Mouse (Mus musculus) spleen, adult 10 weeks (tissue): ENCODE measurements around the gene Cdadc1. TPM values are rescaled to one million over a fixed set of nuclear protein-coding genes. Genes with fewer than 3 reads are reported as not detected.

Experiments used
- polyA plus RNA-seq: library from polyadenylated mRNA; stranded (reverse); fragments of 350-450 nt; fragmentation: Illumina TruSeq; extraction: RNeasy Lipid Tissue Mini Kit (QIAGEN cat#74804); gene quantifications from one replicate; pipeline ENCODE4 v1.2.3, GENCODE M21; 2015; ENCODE audit warnings: low replicate concordance; ENCODE audit not compliant: insufficient read depth

Gene Cdadc1
- polyA plus RNA-seq, result 34.8 TPM

DNA sequence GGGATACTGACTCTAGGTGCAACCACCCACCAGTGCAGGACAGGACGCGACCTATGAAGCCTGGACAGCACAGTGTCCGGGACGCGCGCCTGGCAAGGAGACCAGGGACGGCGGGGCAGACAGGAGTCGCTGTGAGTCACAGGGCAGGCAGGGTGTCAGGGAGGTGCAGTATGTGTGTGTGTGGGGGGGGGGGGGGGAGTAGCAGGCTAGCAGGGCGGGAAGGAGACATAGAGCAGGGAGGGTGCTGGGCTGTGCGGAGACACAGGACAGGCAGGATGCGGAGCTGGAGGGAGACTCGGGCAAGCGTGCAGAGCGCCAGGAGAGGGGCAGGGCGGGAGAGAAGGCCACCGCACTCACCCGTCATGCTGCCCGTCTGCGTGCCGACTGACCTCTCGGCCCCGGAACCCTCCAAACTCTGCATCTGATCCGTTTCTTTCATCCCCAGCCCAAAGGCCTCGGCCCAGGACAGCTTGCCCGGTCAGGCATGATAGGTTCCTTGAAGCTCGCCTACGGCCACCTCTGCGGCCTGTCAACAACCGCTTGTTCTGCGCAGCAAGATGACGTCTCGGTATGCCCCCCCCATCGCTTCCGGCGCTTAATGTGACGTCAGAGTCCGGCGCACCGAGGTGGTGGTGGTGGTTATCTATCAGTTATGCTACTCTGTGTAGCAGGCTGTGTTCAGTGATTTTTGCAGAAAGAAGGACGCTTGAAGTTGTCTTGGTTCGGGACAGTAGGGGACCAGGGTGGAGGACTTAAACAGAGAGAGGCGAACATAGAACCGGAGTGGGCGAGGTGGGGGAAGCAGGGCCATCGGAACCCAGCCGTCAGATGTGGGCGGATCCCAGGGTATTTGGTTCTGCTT, at the start of gene Cdadc1:
Gene Cdadc1, minus strand, starts transcription at position 562 of the 862 bp plus-strand sequence.

DNA sequence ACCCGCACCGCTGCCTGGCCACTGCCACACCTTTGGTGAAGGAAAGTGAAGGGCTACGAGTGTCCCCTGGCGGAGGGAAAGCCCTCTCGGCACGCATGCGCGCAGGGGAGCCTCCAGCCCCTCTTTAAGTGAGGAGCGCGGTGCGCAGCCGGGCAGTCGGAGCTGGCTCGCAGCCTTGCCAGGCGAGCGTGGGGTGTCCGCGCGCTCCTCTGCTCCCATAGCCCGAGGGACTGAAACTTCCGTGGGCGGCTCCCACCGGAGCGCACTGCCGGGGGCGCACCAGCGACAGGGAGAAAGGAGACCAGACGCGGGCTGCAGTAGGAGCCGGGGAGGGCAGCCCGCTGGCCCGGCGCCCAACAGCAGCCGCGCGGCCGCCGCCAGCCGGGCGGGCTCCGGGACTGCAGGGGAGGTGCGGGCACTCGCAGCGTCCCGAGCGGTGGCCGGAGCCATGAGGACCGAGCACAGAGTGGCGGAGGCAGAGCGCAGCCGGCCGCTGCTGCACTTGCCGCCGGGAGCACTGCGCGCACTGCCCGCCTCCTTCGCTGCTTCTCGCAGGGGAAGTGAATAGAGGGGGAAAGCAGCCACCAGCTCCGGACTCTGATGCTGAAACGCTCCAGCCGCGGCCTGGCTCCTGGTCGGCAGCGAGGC, 27.5 kb upstream of the Cdadc1 start, which contains the start of gene Shisa2:
Gene Shisa2, plus strand, starts transcription at position 151 of the 648 bp plus-strand sequence.

Other genes starting within 250 kb of the Cdadc1 start
- 22.7 TPM for gene Phf11d, start 232.5 kb downstream of the Cdadc1 start, polyA plus RNA-seq
- gene Phf11c, start 202.6 kb downstream of the Cdadc1 start, polyA plus RNA-seq, result 14.0 TPM
- 38.1 TPM for gene Setdb2, start 157.1 kb downstream of the Cdadc1 start, polyA plus RNA-seq
- gene Cab39l, start 157.0 kb downstream of the Cdadc1 start, polyA plus RNA-seq, result 50.9 TPM
- gene Shisa2, start 27.3 kb upstream of the Cdadc1 start, polyA plus RNA-seq, result 8.7 TPM